ENCODE assay signal across 8 mouse cellular contexts in genomic region chr16:18876442-18877308, GRCm38 (mm10). TPM values are rescaled to one million over a fixed set of nuclear protein-coding genes. Genes with fewer than 3 reads are reported as not detected.
DNase-seq lines count a peak whose midpoint lies in the region; ATAC-seq and TF ChIP-seq lines count a peak whose summit lies in the region.

Gene Mrpl40 (minus strand): TSS chr16:18876862.
Gene Hira (plus strand): TSS chr16:18877037.

- H3K27ac ChIP-seq in forebrain, postnatal 0 days (ENCODE audit: low read depth, low read length) = peak within 1 kb of the TSS; percentile 98
- H3K27ac ChIP-seq in lung, embryonic 15.5 days = peak within 1 kb of the TSS; percentile 97

- H3K9ac ChIP-seq in forebrain, postnatal 0 days = peak within 1 kb of the TSS; percentile 91
- peak within 1 kb of the TSS; percentile 93 for H3K9ac ChIP-seq in lung, embryonic 15.5 days

- peak within 1 kb of the TSS; percentile 99 for H3K4me3 ChIP-seq in G1E (ENCODE audit: low read depth, low read length)
- H3K4me3 ChIP-seq in forebrain, postnatal 0 days (ENCODE audit: low read depth, low read length) = peak within 1 kb of the TSS; percentile 96
- peak within 1 kb of the TSS; percentile 100 for H3K4me3 ChIP-seq in lung, embryonic 15.5 days

- peaks cover 38% of the 10 kb centered on the region for H3K4me1 ChIP-seq in G1E (ENCODE audit: insufficient read depth, low read depth, low read length)
- H3K4me1 ChIP-seq in forebrain, postnatal 0 days (ENCODE audit: insufficient read depth) = no peaks in the 10 kb centered on the region; the same call in 1 of the 2 replicates
- H3K4me1 ChIP-seq in lung, embryonic 15.5 days = peaks cover 12% of the 10 kb centered on the region; the same call in 1 of the 2 replicates

- ATAC-seq in G1E (ENCODE audit: extremely low read depth, insufficient number of reproducible peaks, low FRiP score, poor library complexity, severe bottlenecking) = peak; percentile 84
- ATAC-seq in forebrain, postnatal 0 days = peak; percentile 84
- ATAC-seq in lung, embryonic 15.5 days (ENCODE audit: borderline replicate concordance, extremely low read depth, low FRiP score, low TSS enrichment) = peak; percentile 96

- peaks cover 62% of the 10 kb centered on the region for H3K36me3 ChIP-seq in G1E (replicated peaks)
- peaks cover 22% of the 10 kb centered on the region for H3K36me3 ChIP-seq in forebrain, postnatal 0 days (ENCODE audit: insufficient read depth)
- peaks cover 26% of the 10 kb centered on the region for H3K36me3 ChIP-seq in lung, embryonic 15.5 days

- TF ChIP-seq CTCF in G1E (IDR thresholded peaks at IDR 0.05; ENCODE audit: low read depth, low read length) = no peak
- TF ChIP-seq CTCF in forebrain, postnatal 0 days (IDR thresholded peaks at IDR 0.05; ENCODE audit: low read depth) = peak; percentile 25; the same call in 1 of the 2 replicates

- WGBS in forebrain, postnatal 0 days = under 1% methylated on average over 90 of the region's 93 CpGs
- under 1% methylated on average over 74 of the region's 93 CpGs for WGBS in lung, embryonic 15.5 days

- H3K27me3 ChIP-seq in G1E (ENCODE audit: insufficient read depth, low read length) = no peaks in the 10 kb centered on the region
- no peaks in the 10 kb centered on the region for H3K27me3 ChIP-seq in forebrain, postnatal 0 days (ENCODE audit: insufficient read depth, low read length)
- no peaks in the 10 kb centered on the region for H3K27me3 ChIP-seq in lung, embryonic 15.5 days

- H3K9me3 ChIP-seq in G1E (replicated peaks) = no peaks in the 10 kb centered on the region
- H3K9me3 ChIP-seq in forebrain, postnatal 0 days (ENCODE audit: low read length) = no peaks in the 10 kb centered on the region
- no peaks in the 10 kb centered on the region for H3K9me3 ChIP-seq in lung, embryonic 15.5 days

- H3K4me2 ChIP-seq in forebrain, postnatal 0 days (ENCODE audit: low read depth) = peak within 1 kb of the TSS; percentile 75
- peak within 1 kb of the TSS; percentile 92 for H3K4me2 ChIP-seq in lung, embryonic 15.5 days

- DNase-seq in G1E (ENCODE audit: low spot score) = peak; percentile 83
- DNase-seq in cerebellum, adult 18-20 months = peak; percentile 92 to 95
- peak; percentile 93 for DNase-seq in forebrain, postnatal 0 days
- DNase-seq in heart, postnatal 4 days = peak; percentile 95
- DNase-seq in layer of hippocampus, adult 8-10 months (ENCODE audit: low spot score in 2 of 2) = peak; percentile 91 to 93
- DNase-seq in ovary, adult 18-20 months (ENCODE audit: low spot score) = peak; percentile 95
- DNase-seq in thymus, postnatal 0 days (ENCODE audit: low spot score) = peak; percentile 91

RNA-seq across cellular contexts. Expression of gene Mrpl40, which starts in this region (rescaled TPM):
- total RNA-seq in G1E (2014; fragmentation: Nextera tagmentation) = 72.1 and 76.6 TPM in 2 replicates
- 125 and 132 TPM in 2 replicates for total RNA-seq in G1E (2017)
- 14.9 and 18.7 TPM in 2 replicates for polyA plus RNA-seq in G1E (2012)
- total RNA-seq in forebrain, postnatal 0 days (2014; rRNA removed) = 35.8 and 42.2 TPM in 2 replicates
- 75.8 and 77.0 TPM in 2 replicates for polyA plus RNA-seq in forebrain, postnatal 0 days (2015; fragmentation: Nextera tagmentation; extraction: Ambion mirVana)
- total RNA-seq in heart, postnatal 4 days (2021) = 10 to 100 TPM; 60.2 to 60.7 TPM
- total RNA-seq in layer of hippocampus, adult 8-10 months (2022) = 10 to 100 TPM; 27.4 to 35.0 (median 32.2) TPM
- 82.9 and 87.9 TPM in 2 replicates for polyA plus RNA-seq in lung, embryonic 15.5 days (2015; fragmentation: Nextera tagmentation; extraction: Ambion mirVana)
- polyA plus RNA-seq in thymus, postnatal 0 days (2015; fragmentation: Nextera tagmentation; extraction: Ambion mirVana) = 123 and 126 TPM in 2 replicates

RNA-seq across cellular contexts. Expression of gene Hira, which starts in this region (rescaled TPM):
- total RNA-seq in G1E (2014; fragmentation: Nextera tagmentation) (55.4 and 63.8 TPM in 2 replicates), G1E (2017) (42.5 and 46.2 TPM in 2 replicates)
- 34.7 and 53.0 TPM in 2 replicates for polyA plus RNA-seq in G1E (2012)
- 62.9 and 64.1 TPM in 2 replicates for total RNA-seq in forebrain, postnatal 0 days (2014; rRNA removed)
- 16.9 and 24.0 TPM in 2 replicates for polyA plus RNA-seq in forebrain, postnatal 0 days (2015; fragmentation: Nextera tagmentation; extraction: Ambion mirVana)
- 10 to 100 TPM; 40.6 to 41.3 TPM for total RNA-seq in heart, postnatal 4 days (2021)
- 10 to 100 TPM; 75.3 to 92.0 (median 79.3) TPM for total RNA-seq in layer of hippocampus, adult 8-10 months (2022)
- 13.1 TPM in 2 replicates for polyA plus RNA-seq in lung, embryonic 15.5 days (2015; fragmentation: Nextera tagmentation; extraction: Ambion mirVana)
- polyA plus RNA-seq in thymus, postnatal 0 days (2015; fragmentation: Nextera tagmentation; extraction: Ambion mirVana) = 12.7 and 16.4 TPM in 2 replicates

Comparison
In these comparisons a context has a peak if more than half of its experiments do, and no peak if none do; other contexts are left out.
1. Peak in every context shown above with its lines: DNase-seq, ATAC-seq, H3K4me3 ChIP-seq and H3K27ac ChIP-seq.